Mouse (Mus musculus): ENCODE data around the gene Slc43a1.
A peak's percentile ranks its signal among the peaks of the same experiment; 100 is the strongest.
"Not testable (repeated sequence)": the region's sequence is repeated elsewhere in the genome, so short reads cannot be mapped to it uniquely, and the experiment has no call there.

Gene Slc43a1

DNA sequence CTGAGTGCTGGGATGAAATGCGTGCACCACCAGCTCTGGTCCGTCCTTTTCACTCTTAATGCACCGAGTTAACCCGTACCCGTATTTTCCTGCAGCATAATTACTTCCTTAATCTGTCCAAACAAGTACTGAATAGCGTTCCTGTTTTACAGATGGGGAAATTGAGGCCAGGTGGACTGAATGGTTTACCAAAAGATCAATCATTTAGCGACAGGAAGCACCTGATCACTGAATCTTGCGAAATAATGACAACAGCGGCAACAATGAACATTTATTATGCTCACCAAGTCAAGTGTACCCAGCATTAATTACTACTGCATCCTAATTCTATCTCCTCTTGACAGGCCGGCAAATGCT lies at the start of gene Slc43a1:
Gene Slc43a1, plus strand, starts transcription at position 258 of the 357 bp plus-strand sequence.
- no peak for DNase-seq (ENCODE audit: low spot score in 2 of 2)

DNA sequence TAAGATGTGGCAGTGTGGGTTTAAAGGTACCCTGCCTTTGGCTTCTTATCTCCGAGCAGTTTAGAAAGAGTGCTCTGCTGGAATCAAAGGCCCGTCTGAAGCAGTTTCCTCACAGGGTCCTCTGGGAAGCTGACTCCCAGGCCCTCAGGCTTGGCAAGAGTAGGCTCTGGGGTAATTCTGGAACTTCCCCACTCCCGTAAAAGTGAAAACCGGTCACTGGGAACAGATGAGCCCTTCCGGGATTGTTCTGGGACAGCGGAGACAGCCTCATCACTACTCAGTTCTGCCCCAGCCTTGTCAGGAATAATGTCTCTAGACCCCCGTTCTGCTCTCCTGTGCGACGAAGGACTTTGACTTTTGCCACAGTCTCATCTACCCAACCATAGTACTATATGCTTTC lies 48.2 kb upstream of the Slc43a1 start:
- no peak for DNase-seq (ENCODE audit: low spot score in 2 of 2)

DNA sequence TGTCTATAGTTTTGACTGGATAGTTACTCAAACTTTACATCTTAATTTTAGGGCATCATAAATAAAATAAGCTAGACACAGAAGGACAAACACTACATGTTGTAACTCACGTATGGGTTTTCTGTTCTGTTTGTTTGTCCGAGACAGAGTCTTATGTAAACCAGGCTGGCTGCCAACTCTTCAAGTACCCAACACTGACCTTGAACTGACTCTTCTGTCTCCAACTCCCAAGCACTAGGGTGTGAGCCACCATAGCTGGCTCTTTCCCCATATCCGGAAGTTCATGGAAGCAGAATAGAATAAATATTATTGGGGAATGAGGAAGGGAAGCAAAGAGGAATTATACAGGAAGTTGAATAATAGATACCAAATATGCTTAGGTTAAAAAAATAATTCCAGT lies 46.1 kb upstream of the Slc43a1 start:
- DNase-seq (ENCODE audit: low spot score in 2 of 2): no peak

DNA sequence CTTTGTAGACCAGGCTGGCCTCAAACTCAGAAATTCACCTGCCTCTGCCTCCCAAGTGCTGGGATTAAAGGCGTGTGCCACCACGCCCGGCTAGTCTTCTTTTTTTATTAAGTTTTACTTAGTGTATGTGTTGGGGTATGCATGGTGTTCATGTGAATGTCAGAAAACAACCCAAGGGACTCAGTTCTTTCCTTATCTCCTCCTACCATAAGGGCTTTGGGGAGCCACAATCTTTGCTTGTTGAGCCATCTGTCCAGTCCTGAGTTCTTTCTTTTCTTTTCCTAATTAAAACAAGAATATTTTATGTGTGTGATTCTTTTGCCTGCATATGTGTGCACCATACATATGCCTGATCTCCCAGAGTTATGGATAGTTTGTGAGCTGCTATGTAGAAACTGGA lies 45.5 kb upstream of the Slc43a1 start:
- no peak for DNase-seq (ENCODE audit: low spot score in 2 of 2)

DNA sequence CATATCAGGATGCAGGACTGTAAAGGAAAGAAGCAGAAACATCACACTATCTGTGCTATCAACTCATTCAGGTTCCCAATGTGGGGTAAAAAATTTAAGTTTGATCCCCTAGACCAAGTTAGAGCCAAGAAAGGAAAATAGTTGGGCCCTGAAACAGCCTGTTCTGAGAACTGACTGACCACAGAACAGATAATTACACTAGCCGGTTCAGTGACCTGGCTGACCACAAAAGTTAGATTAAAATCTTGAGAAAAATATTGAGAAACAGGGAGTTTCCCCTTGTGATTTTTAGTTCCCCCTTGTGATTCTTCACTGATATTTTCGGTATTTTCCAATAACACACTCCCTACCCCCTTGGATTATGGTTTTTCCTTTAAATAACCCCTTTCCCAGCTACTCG lies 44.8 kb upstream of the Slc43a1 start:
- DNase-seq (ENCODE audit: low spot score in 2 of 2): no peak

DNA sequence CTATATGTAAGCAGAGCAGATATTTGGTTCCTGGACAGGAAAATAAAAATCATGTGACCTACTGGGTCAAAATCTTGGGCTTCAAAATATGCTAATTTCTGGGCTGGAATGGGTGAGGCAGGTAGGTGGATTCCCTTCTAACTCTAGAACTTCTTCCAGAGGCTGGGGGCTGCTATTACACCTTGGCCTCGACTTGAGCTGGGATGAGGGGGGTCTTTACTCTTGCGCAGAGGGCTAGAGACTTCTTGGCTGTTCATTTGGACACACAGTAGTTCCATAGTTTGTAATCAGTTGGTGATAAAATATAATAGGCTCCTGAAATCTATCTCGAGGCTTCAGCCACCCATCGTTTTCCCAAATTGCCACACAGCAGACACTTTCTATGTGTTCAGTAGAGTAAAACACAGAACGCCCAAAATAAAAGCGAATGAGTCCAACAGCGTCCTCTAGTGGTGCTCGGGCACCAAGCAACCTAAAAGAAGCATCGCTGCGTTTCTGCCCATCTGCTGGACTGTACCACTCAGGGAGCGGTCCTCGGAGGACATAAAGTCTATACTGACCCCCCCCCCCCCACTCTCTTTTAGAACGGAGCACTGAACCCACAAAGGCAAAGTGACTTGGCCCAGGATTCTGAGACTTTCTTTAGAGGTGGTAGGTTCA lies 40.7 kb upstream of the Slc43a1 start:
- peak; percentile 71 to 76 for DNase-seq (ENCODE audit: low spot score in 2 of 2)

DNA sequence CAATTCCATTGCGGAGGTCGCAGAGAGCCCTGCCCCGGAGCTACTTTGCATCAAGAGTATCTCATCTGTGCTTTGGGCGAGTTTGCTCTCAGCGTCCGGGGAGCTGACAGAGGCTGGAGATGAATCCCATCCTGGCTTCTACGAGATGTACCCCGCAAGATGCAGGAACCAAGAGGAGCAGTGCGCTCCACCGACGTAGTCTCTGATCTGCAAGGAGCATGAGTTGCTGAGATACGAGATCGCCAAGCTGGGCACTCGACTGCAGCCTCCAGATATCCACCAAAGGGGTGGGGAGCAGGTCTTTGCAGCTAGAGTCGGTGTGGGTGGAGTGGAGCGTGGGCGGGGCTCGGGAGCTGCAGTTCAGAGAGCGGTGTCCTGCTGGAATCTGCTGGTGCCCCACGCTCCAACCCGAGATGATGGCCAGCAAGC lies 40.1 kb upstream of the Slc43a1 start, which contains the start of gene Ube2l6:
Gene Ube2l6, plus strand, starts transcription at position 336 of the 429 bp plus-strand sequence.
- peak; percentile 39 to 57 for DNase-seq (ENCODE audit: low spot score in 2 of 2)

DNA sequence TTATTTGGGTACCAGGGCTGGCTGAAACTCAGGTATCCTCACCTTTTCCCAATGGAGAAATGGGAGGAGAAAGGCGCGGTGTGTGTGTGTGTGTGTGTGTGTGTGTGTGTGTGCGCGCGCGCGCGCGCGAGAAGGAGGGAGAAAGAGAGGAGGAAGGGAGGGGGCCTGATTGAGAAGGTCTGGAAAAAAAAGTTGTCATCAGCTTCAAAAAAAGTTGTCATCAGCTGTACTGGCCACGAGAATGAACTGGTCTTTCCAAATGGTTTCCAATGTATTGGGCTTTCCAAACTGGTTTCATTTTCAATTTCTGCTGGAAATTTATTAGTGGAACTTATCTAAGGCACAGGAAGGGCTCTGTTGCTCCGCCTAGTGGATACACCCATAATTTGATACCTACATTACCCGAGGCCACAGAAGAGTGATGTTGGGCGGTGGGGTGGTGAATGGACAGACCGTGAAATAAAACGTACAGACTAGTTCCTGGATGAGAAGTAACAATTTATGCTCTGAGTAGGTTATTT lies 39.5 kb upstream of the Slc43a1 start:
- DNase-seq (ENCODE audit: low spot score in 2 of 2): peak; percentile 17 to 47

DNA sequence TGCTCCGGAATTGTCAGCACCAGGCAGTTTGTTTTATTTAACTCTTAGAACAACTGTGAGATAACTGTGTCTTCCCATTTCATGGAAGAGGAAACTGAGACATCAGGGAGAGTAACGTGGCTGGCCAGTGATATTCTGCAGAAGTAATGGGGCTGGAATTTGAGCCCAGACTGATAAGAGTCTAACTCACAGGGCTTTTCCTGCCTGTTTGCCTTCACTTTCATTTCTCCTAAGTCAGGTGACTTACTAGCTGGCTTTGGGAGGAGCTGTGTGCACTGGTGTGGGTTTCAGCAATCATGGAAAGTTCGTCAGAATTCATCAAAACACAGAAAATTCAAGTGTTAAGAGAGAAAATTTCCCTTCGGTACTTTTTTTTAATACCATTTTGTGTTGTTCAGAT lies 38.3 kb upstream of the Slc43a1 start:
- no peak for DNase-seq (ENCODE audit: low spot score in 2 of 2)

DNA sequence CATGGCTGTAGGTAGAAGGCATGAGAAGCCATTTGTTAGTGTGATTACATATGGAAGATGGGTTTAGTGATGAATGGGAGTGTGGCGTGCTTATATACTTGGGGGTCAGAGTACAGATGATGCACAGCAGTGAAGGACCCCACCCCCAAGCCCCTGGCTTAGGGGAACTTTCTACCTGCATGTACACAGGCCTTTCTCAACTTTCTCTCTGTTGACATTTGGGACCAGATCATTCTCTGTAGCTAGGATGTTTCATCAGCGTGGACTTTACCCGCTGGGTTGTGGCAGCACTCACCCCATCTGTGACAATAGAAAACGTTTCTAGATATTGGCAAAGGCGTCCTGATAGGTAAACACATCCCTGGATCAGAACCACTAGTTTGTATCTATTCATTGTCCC lies 37.4 kb upstream of the Slc43a1 start:
- DNase-seq (ENCODE audit: low spot score in 2 of 2): not testable (repeated sequence)

DNA sequence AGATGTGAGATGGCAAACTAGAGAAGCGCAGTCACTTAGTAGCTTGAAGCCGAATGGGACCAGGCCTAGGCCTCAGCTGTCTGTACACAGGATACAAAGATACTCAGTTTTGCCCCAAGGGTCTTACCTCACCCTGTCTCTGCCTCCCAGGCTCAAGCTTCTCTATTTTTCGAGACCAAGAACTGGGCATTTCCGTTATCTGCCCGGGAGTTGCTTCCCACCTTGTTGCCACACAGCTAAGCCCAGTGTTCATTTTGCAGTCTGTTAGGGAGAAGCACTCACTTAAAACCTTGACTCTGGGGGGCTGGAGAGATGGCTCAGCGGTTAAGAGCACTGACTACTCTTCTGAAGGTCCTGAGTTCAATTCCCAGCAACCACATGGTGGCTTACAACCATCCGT lies 34.7 kb upstream of the Slc43a1 start:
- no peak for DNase-seq (ENCODE audit: low spot score in 2 of 2)

DNA sequence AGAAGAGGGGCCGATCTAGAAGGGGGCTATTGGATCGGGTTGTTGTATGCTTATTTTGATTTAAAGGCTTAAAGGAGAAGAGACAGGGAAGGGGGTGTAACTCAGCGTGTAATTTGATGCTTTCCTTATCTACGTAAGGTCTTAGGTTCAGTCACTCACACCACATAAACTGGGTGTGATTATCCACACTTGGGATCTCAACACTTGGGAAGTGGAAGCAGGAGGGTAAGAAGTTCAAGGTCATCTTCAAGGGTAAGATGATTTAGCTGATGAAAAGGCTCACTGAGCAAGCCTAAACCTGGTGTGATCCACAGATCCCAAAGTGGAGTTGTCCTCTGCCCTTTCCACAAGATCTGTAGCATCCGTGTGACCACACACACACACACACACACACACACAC lies 32.1 kb upstream of the Slc43a1 start:
- DNase-seq (ENCODE audit: low spot score in 2 of 2): no peak

DNA sequence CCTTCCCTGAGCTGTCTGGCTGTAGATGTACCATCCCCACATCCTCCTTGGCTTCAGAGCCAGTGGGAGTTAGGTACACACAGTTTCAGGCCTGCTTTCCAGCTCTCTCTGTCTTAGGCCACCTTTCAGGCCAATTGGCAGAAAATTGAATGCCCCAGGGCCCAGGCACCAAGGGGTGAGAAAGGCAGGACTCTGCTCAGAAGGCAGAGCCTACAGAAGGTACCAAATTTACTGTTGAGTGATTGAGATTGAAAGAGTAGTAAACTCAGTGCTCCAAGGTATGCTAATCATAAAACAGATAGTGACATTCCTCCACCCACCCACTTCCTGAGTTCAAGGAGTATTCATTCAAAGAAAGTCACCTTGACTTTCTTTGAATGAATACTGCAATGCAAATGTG lies 29.3 kb upstream of the Slc43a1 start:
- DNase-seq (ENCODE audit: low spot score in 2 of 2): no peak

DNA sequence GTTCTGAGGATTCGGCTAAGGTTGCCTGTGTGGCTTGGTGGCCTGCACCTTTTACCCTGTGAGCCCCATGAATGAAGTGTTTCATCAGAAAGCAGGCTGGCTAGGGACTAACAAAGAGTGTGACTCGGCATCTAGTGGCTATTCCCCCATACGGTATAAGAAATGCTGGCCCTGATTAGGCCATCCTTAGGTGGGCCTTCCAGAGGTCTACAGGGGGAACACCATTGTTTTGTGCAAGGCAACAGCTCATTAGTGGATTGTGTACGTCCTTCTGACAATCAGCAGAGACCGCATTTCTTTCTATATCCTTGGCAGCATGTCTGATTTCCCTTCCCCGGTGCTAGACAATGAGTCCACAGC lies 28.1 kb upstream of the Slc43a1 start:
- DNase-seq (ENCODE audit: low spot score in 2 of 2): no peak

DNA sequence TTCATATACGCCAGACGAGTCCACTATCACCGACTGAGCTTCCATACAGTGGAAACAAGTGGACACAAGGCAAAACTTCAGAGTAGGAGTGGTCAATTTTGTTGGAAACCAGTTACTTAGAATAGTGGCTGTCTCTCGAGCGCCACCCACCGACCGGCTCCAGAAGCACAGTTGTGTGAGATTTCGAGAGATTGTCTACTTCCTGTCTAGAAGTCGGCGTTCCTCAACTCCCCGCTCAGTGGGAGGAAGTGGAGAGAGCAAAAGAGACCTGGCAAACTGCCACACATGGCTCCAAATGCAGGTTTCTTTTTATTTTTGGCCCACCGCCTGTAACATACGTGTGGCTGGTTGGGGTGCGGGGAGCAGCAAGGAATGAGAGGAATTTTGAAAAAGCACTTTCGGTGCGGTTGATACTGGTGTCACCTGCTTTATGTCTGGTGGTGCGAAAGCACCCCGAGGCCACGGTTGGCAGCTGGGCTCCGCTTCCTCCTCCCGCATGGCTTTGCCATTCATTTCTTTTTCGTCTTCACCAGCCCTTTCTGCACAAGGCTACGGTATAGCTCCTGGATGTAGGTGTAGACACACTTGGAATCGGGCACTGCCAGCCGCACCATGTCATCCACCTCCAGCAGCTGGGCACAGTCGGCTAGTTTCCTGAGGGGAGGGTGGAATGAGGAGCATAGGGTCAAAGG lies 27.6 kb upstream of the Slc43a1 start:
- peak; percentile 78 to 83 for DNase-seq (ENCODE audit: low spot score in 2 of 2)

DNA sequence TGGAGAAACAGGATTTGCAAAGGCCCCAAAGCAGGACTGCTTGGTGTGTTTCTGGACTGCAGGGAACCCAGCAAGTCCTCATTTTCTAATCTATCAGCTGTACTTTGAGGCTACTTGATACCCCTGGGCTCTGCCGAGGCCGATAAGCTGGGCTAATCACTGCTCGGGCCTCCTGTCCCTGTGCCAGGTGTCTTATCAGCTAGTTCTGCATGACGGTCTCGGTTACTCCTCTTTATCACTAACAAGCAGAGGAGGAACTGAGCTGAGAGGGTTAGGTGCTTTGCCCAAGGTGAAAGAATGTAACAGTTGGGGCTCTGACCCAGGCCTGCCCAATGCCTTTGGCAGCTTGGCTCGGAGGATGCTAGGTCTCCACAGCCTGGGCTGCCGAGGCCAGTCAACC lies 26.8 kb upstream of the Slc43a1 start:
- DNase-seq (ENCODE audit: low spot score in 2 of 2): no peak

DNA sequence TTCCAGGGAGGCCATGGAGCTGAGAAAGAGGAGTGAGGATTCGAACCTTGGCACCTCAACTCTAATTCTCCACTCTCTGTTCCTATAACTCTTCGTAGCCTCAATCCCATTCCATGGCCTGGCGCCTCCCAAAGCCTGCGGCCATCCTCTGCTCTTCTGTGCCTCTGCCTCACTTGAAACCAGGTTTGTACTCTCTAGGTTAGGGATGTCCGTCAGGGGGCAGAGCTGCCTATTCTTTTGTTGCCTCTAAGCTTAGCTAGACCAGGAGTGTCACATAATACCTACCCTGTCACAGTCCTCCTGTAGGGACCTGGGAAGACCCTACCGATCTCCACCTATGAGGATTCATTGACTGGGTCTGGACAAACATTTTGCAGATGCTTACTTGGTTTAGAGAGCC lies 26.0 kb upstream of the Slc43a1 start:
- no peak for DNase-seq (ENCODE audit: low spot score in 2 of 2)

DNA sequence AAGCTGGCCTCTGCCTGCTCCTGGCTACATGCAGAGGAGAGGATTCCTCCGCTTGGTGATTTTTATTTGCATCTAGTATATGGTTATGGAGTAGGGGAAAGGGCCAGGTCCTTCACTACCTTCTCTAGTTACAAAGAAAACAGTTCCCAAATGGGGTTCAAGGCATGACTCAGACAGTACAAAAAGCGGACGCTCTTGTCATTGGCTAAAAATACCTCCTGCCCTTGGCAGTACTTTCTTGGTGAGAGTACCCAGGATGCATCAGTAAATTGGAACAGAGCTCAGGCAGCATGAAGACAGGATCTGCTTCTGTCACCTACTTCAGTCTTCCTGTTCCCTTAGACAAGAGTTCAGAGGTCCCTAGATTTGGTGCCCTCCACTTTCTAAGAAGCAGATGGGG lies 18.8 kb upstream of the Slc43a1 start:
- no peak for DNase-seq (ENCODE audit: low spot score in 2 of 2)

DNA sequence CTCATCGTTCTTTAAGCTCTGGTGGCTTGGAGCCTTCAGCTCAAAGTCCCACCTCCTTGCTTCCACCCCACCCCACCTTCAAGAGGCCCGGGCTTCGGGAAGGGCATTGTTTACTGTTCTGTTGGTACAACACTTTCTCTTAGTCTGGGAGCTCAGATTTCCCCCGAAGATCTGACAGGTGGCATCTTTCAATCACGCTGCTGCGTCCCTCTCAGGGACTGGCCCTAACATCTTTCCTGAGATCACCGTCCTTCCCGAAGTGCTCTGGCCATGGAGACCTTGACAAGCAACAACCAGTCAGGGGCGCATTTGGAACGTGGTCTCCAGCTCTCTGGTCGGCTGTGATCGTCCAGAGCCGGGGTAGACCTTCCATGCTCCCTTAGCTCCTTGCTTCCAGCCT lies 16.1 kb upstream of the Slc43a1 start, which contains the start of gene Smtnl1:
Gene Smtnl1, minus strand, starts transcription at position 101 of the 400 bp plus-strand sequence.
- no peak for DNase-seq (ENCODE audit: low spot score in 2 of 2)

DNA sequence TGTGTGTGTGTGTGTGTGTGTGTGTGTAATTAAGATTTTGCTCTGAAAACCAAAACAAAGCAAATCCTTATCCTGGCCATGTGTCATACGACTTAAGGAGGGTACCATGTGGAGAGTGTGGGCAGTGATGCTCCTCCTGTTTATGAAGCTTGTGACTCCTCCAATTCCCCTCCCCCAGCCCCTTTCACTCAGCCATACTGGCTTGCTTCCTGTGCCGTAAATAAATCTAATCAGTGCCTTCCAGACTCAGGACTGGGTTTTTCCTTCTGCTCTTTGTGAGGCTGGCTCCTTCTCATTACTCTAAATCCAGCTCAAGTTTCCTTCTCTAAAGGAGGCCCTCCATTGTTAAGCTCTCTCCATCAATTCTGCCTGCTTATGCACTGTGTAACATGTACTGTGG lies 15.4 kb upstream of the Slc43a1 start:
- DNase-seq (ENCODE audit: low spot score in 2 of 2): no peak

DNA sequence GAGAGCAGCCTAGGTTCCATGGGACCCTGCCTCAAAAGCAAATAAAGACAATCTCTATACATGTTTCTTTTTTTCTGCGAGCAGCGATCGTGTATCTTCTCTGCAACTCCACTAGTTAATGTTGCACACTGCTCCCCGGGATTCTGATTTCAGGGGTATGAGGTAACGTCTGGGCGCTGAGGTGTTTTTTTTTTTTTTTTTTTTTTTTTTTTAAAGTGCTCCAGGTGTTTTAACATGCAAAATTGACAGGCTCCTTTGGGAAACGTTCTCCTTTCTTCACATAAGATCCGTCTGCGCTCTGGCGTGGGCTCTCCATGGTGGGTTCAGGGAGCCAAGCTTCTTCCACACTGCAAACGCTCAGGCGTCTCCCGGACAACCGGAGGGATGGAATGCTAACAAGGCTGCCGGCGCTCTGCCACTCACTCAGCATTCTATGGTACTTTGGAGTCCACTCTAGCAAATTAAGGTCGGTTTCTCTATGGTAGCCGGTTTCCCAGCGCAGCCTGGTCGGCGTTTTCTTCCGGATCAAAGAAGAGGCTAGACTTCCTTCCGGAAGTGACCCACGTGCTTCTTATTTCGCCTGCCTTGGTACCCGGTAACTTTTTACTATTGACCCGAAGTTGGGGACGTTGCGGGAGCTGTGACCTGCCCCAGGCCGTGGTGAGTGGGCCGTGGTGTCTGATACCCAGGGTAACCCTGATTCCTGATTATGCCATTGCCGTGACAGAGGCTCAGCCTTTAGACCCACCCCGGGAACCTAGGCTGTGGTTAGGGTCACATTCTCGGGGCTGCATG lies 12.0 kb upstream of the Slc43a1 start, which contains the start of gene Timm10:
Gene Timm10, plus strand, starts transcription at position 510 of the 795 bp plus-strand sequence.
- peak; percentile 69 to 82 for DNase-seq (ENCODE audit: low spot score in 2 of 2)

DNA sequence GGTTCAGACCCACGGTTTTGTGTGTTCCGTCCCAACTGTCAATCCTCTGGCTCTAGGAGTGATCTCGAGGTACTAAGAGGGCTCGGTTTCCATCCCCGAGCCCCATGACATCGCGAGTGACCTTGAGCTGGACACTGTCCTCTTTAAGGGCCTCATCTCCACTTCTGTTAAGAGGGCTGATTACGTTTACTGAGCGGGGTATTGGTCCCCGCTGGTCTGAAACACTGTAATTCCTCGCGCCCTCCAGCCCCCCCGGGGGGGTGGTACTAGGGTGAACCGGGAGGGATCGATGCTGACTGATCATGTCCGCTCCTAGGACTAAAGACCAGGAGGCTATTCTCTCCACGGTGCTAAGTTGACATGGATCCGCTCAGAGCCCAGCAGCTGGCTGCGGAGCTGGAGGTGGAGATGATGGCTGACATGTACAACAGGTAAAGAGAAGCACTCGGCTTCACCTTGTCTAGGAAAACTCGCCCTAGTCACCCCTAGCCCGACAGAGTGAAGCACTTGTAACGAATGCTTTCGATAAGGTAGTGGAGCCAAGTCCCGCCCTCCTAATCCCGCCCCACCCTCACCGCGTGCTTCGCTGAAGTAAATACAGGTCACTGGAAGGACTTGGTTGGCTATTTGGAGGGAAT lies 11.2 kb upstream of the Slc43a1 start:
- DNase-seq (ENCODE audit: low spot score in 2 of 2): no peak
